Mouse (Mus musculus) MEL (cell line): ENCODE measurements around the gene Sh2b1. TPM values are rescaled to one million over a fixed set of nuclear protein-coding genes. Genes with fewer than 3 reads are reported as not detected.

Experiments used
- DNase-seq: peaks from one replicate; pipeline ENCODE4 v3.0.0; 2011; ENCODE audit warnings: low read depth, low spot score
- H3K27ac ChIP-seq: 2 replicates; pipeline ENCODE4 v1.5.1; 2012; ENCODE audit warnings: low read depth, mild to moderate bottlenecking, control low read depth, low read length, moderate library complexity; ENCODE audit not compliant: control insufficient read depth
- H3K27me3 ChIP-seq, 2 experiments: fragments of 150-350 bp in 1 of 2; sonication (generic) in 1 of 2; 2 replicates each; pipeline ENCODE4 v1.6.1; 2012; ENCODE audit warnings: low read length in 2 of 2, mild to moderate bottlenecking in 2 of 2, improper control_type of control experiment in 1 of 2, moderate library complexity in 1 of 2; ENCODE audit not compliant: insufficient read depth in 2 of 2, control insufficient read depth in 1 of 2
- H3K36me3 ChIP-seq, 2 experiments: 2 replicates each; pipeline ENCODE4 v1.6.1; 2012 to 2014; ENCODE audit warnings: low read length in 2 of 2, improper control_type of control experiment in 1 of 2, inconsistent platforms in 1 of 2, mild to moderate bottlenecking in 1 of 2; ENCODE audit not compliant: insufficient read depth in 2 of 2, control insufficient read depth in 1 of 2
- H3K4me1 ChIP-seq, 2 experiments: fragments of 150-350 bp in 1 of 2; sonication (generic) in 1 of 2; 2 replicates each; pipeline ENCODE4 v1.6.1; 2012; ENCODE audit warnings: low read length in 2 of 2, improper control_type of control experiment in 1 of 2, mild to moderate bottlenecking in 1 of 2; ENCODE audit not compliant: insufficient read depth in 2 of 2, control insufficient read depth in 1 of 2
- H3K4me3 ChIP-seq, 2 experiments: fragments of 150-350 bp in 1 of 2; sonication (generic) in 1 of 2; 2 replicates each; pipeline ENCODE4 v1.5.1; 2012; ENCODE audit warnings: low read depth in 2 of 2, low read length in 2 of 2, mild to moderate bottlenecking in 2 of 2, moderate library complexity in 2 of 2, control low read depth in 1 of 2, improper control_type of control experiment in 1 of 2; ENCODE audit not compliant: control insufficient read depth in 1 of 2, insufficient read depth in 1 of 2
- H3K79me2 ChIP-seq: 2 replicates; pipeline ENCODE4 v1.6.1; 2012; ENCODE audit warnings: mild to moderate bottlenecking, low read length, moderate library complexity; ENCODE audit not compliant: control insufficient read depth, poor library complexity, insufficient read depth
- H3K9ac ChIP-seq: 2 replicates; pipeline ENCODE4 v1.6.1; 2012; ENCODE audit warnings: low read depth, mild to moderate bottlenecking, control low read depth, low read length, moderate library complexity; ENCODE audit not compliant: control insufficient read depth, poor library complexity, severe bottlenecking
- H3K9me3 ChIP-seq: fragments of 150-350 bp; sonication (generic); replicated peaks from 2 replicates; pipeline ENCODE4 v1.6.1; 2012; ENCODE audit warnings: mild to moderate bottlenecking, low read length, improper control_type of control experiment, moderate library complexity; ENCODE audit not compliant: insufficient read depth
- BHLHE40 ChIP-seq: IDR thresholded peaks from 2 replicates; pipeline ENCODE4 v1.6.1; 2012; ENCODE audit warnings: low read depth, mild to moderate bottlenecking, inconsistent platforms, low read length, improper control_type of control experiment, borderline replicate concordance
- CHD2 ChIP-seq: IDR thresholded peaks from 2 replicates; pipeline ENCODE4 v1.6.1; 2011; ENCODE audit warnings: low read length, improper control_type of control experiment
- CTCF ChIP-seq, 3 experiments: IDR thresholded peaks in 2 of 3; conservative IDR thresholded peaks in 1 of 3; 2 replicates each; pipeline ENCODE4 v1.5.1; 2011 to 2012; ENCODE audit warnings: low read length in 3 of 3, low read depth in 2 of 3, mild to moderate bottlenecking in 2 of 3, improper control_type of control experiment in 1 of 3, inconsistent platforms in 1 of 3, mixed read lengths in 1 of 3, moderate library complexity in 1 of 3; ENCODE audit not compliant: control insufficient read depth in 1 of 3, insufficient read depth in 1 of 3, poor library complexity in 1 of 3, severe bottlenecking in 1 of 3
- EP300 ChIP-seq, 2 experiments: IDR thresholded peaks; 2 replicates each; pipeline ENCODE4 v1.6.1; 2011; ENCODE audit warnings: improper control_type of control experiment in 2 of 2, low read length in 2 of 2, low read depth in 1 of 2, mild to moderate bottlenecking in 1 of 2
- ETS1 ChIP-seq: IDR thresholded peaks from 2 replicates; pipeline ENCODE4 v1.6.1; 2012; ENCODE audit warnings: low read depth, mild to moderate bottlenecking, inconsistent platforms, low read length, improper control_type of control experiment, moderate library complexity
- GATA1 ChIP-seq: IDR thresholded peaks from 2 replicates; pipeline ENCODE4 v1.6.1; 2011; ENCODE audit warnings: low read depth, low read length, improper control_type of control experiment
- HCFC1 ChIP-seq: IDR thresholded peaks from 2 replicates; pipeline ENCODE4 v1.6.1; 2012; ENCODE audit warnings: low read depth, mild to moderate bottlenecking, inconsistent platforms, low read length, improper control_type of control experiment, moderate library complexity
- JUND ChIP-seq: IDR thresholded peaks from 2 replicates; pipeline ENCODE4 v1.6.1; 2011; ENCODE audit warnings: low read depth, mild to moderate bottlenecking, improper control_type of control experiment, low read length
- KAT2A ChIP-seq: conservative IDR thresholded peaks from 2 replicates; pipeline ENCODE4 v1.6.1; 2012; ENCODE audit warnings: low read depth, low read length, improper control_type of control experiment, inconsistent platforms
- MAFK ChIP-seq: IDR thresholded peaks from 2 replicates; pipeline ENCODE4 v1.6.1; 2011; ENCODE audit warnings: low read depth, mild to moderate bottlenecking, low read length, improper control_type of control experiment, borderline replicate concordance
- MXI1 ChIP-seq: IDR thresholded peaks from 2 replicates; pipeline ENCODE4 v1.6.1; 2011; ENCODE audit warnings: mild to moderate bottlenecking, low read depth, low read length, improper control_type of control experiment
- MYB ChIP-seq: IDR thresholded peaks from 2 replicates; pipeline ENCODE4 v1.6.1; 2011; ENCODE audit warnings: mild to moderate bottlenecking, low read depth, low read length, improper control_type of control experiment
- NELFE ChIP-seq: IDR thresholded peaks from 2 replicates; pipeline ENCODE4 v1.6.1; 2011; ENCODE audit warnings: low read depth, low read length, improper control_type of control experiment
- POLR2AphosphoS5 ChIP-seq: IDR thresholded peaks from 2 replicates; pipeline ENCODE4 v1.6.1; 2012; ENCODE audit warnings: low read depth, borderline replicate concordance, mild to moderate bottlenecking, inconsistent platforms, low read length, moderate library complexity, mixed read lengths
- RCOR1 ChIP-seq: IDR thresholded peaks from 2 replicates; pipeline ENCODE4 v1.6.1; 2012; ENCODE audit warnings: low read depth, mild to moderate bottlenecking, inconsistent platforms, low read length, improper control_type of control experiment
- TAL1 ChIP-seq: IDR thresholded peaks from 2 replicates; pipeline ENCODE4 v1.6.1; 2012; ENCODE audit warnings: mild to moderate bottlenecking, inconsistent platforms, low read length, moderate library complexity, mixed read lengths
- TBP ChIP-seq: IDR thresholded peaks from 2 replicates; pipeline ENCODE4 v1.8.0; 2011; ENCODE audit warnings: low read depth, low read length, improper control_type of control experiment
- TCF12 ChIP-seq: IDR thresholded peaks from 2 replicates; pipeline ENCODE4 v1.6.1; 2014; ENCODE audit warnings: low read depth, mild to moderate bottlenecking, inconsistent platforms, low read length, improper control_type of control experiment, moderate library complexity
- UBTF ChIP-seq: IDR thresholded peaks from 2 replicates; pipeline ENCODE4 v1.6.1; 2012; ENCODE audit warnings: low read depth, mild to moderate bottlenecking, inconsistent platforms, low read length, improper control_type of control experiment, moderate library complexity, borderline replicate concordance; ENCODE audit not compliant: insufficient read depth
- USF2 ChIP-seq, 2 experiments: IDR thresholded peaks; 2 replicates each; pipeline ENCODE4 v1.6.1; 2011 to 2012; ENCODE audit warnings: improper control_type of control experiment in 2 of 2, low read length in 2 of 2, borderline replicate concordance in 1 of 2, inconsistent platforms in 1 of 2, low read depth in 1 of 2, mild to moderate bottlenecking in 1 of 2; ENCODE audit not compliant: insufficient read depth in 1 of 2
- ZC3H11A ChIP-seq: IDR thresholded peaks from 2 replicates; pipeline ENCODE4 v1.6.1; 2012; ENCODE audit warnings: low read depth, mild to moderate bottlenecking, inconsistent platforms, low read length, improper control_type of control experiment
- ZKSCAN1 ChIP-seq: IDR thresholded peaks from 2 replicates; pipeline ENCODE4 v1.6.1; 2012; ENCODE audit warnings: low read depth, mild to moderate bottlenecking, inconsistent platforms, low read length, improper control_type of control experiment, moderate library complexity
- ZMIZ1 ChIP-seq: IDR thresholded peaks from 2 replicates; pipeline ENCODE4 v1.6.1; 2012; ENCODE audit warnings: low read depth, mild to moderate bottlenecking, inconsistent platforms, low read length, improper control_type of control experiment, moderate library complexity
- polyA plus RNA-seq, 2 experiments: library from polyadenylated mRNA; stranded (reverse) in 1 of 2; unstranded in 1 of 2; fragments of >175 nt in 1 of 2; fragments of >200 nt in 1 of 2; gene quantifications; 2 replicates each; pipeline versions ENCODE4 v1.2.1 to v1.2.4; 2012; ENCODE audit warnings: low replicate concordance in 2 of 2, low read depth in 1 of 2; ENCODE audit not compliant: insufficient read length in 2 of 2, insufficient read depth in 1 of 2, missing spikeins in 1 of 2
- total RNA-seq: library from RNA; depleted of rRNA; stranded (reverse); fragments of 300-350 nt; gene quantifications from 2 replicates; pipeline ENCODE4 v1.2.3, GENCODE M21; 2012

The Sh2b1 gene
- total and polyA plus RNA-seq, 3 experiments: 13.1 to 48.9 TPM; not detected in 1

- peaks cover 0 to 14% of the 10 kb centered on the region in 2 experiments; a peak in 2 of 4 replicates for H3K36me3 ChIP-seq
These were observed 20.0 kb downstream of the Sh2b1 start for GRCm38 (mm10) chr7:126455242-126455641.

DNA sequence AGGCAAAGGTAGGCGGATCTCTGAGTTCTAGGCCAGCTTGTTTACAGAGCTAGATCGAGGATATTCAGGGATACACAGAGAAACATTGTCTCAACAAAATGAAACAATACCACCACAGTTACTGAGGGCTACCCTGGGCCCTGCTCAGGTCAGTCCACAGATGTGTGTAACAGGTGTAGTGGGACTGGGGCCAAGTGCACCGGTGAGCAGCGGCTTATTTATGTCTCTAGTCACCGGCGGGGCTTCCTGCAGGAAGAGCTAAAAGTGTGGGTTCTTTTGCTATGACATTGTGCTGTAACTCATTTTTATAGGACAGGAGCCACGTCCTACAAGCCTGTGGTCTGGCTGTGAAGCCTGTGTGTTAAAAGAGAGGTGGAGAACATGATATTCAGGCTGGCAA, 21.4 kb downstream of the Sh2b1 start:
- H3K4me3 ChIP-seq: no peak overlapping the region
- H3K9ac ChIP-seq: no peak overlapping the region
- peaks cover 16 to 22% of the 10 kb centered on the region in 2 experiments for H3K4me1 ChIP-seq
- TF ChIP-seq CTCF (IDR thresholded peaks at IDR 0.05 in 2 of 3, conservative IDR thresholded peaks at IDR 0.05 in 1 of 3; ENCODE audit: control insufficient read depth in 1 of 3, insufficient read depth in 1 of 3, low read depth in 2 of 3, low read length in 3 of 3, poor library complexity in 1 of 3, severe bottlenecking in 1 of 3): no peak
- TF ChIP-seq BHLHE40: no peak
- no peak for TF ChIP-seq ZMIZ1
- TF ChIP-seq KAT2A: no peak
- no peak for TF ChIP-seq USF2 (IDR thresholded peaks at IDR 0.05; ENCODE audit: borderline replicate concordance in 1 of 2, insufficient read depth in 1 of 2, low read depth in 1 of 2, low read length in 2 of 2)
- TF ChIP-seq JUND: no peak
- TF ChIP-seq TAL1: no peak
- TF ChIP-seq HCFC1: no peak
- TF ChIP-seq MAFK: no peak
- no peak for TF ChIP-seq GATA1
- TF ChIP-seq UBTF: no peak
- TF ChIP-seq EP300 (IDR thresholded peaks at IDR 0.05; ENCODE audit: low read depth in 1 of 2, low read length in 2 of 2): no peak
- no peak for TF ChIP-seq ZKSCAN1
- TF ChIP-seq MYB: no peak
- no peak for TF ChIP-seq NELFE
- TF ChIP-seq TBP: no peak
- no peak for TF ChIP-seq TCF12
- TF ChIP-seq MXI1: no peak
- H3K79me2 ChIP-seq: no peaks in the 10 kb centered on the region
- H3K36me3 ChIP-seq: peaks cover 0 to 14% of the 10 kb centered on the region in 2 experiments; a peak in 2 of 4 replicates
- H3K27ac ChIP-seq: no peak overlapping the region
- no peaks in the 10 kb centered on the region for H3K9me3 ChIP-seq
- no peak for DNase-seq
- H3K27me3 ChIP-seq: no peaks in the 10 kb centered on the region

More at GRCm38 (mm10) chr7:126455242-126455641, 20.0 kb downstream of the Sh2b1 start:
- TF ChIP-seq POLR2AphosphoS5: no peak
- no peak for TF ChIP-seq ZC3H11A
- TF ChIP-seq KAT2A: no peak
- no peak for TF ChIP-seq RCOR1
- TF ChIP-seq HCFC1: no peak
- no peak for TF ChIP-seq MAFK
- TF ChIP-seq CHD2: no peak
- no peak for TF ChIP-seq JUND
- no peak for TF ChIP-seq ETS1
- Histone ChIP-seq H3K27ac (no peak overlapping the region), H3K4me1 (peaks cover 16 to 22% of the 10 kb centered on the region in 2 experiments), H3K79me2 (no peaks in the 10 kb centered on the region), H3K9me3 (no peaks in the 10 kb centered on the region), H3K9ac (no peak overlapping the region), H3K4me3 (no peak overlapping the region), H3K27me3 (no peaks in the 10 kb centered on the region)
- DNase-seq: no peak
